Mouse (Mus musculus): ENCODE measurements around the gene Igfbp6.

- TF ChIP-seq POLR2A (IDR thresholded peaks at IDR 0.05; ENCODE audit: control insufficient read depth, low read depth, low read length) (no peak), CTCF (IDR thresholded peaks at IDR 0.05; ENCODE audit: control insufficient read depth, insufficient read depth, insufficient replicate concordance, low read depth, low read length) (peak; percentile 37; the same call in 1 of the 2 replicates)
Observed at GRCm38 (mm10) chr15:102178279-102178678, 34.1 kb downstream of the Igfbp6 start.
